Mouse (Mus musculus) liver, adult 2 months (tissue): ENCODE results near the gene Gm10518.

Experiments used
- CTCF ChIP-seq: fragments of 200-500 bp; IDR thresholded peaks from 2 replicates; pipeline ENCODE4 v1.5.1; 2011; ENCODE audit warnings: low read depth, low read length, control low read depth
- POLR2A ChIP-seq: fragments of 200-500 bp; IDR thresholded peaks from 2 replicates; pipeline ENCODE4 v1.6.1; 2011; ENCODE audit warnings: low read length, control low read depth; ENCODE audit not compliant: insufficient read depth; ENCODE audit errors: extremely low read depth

DNA sequence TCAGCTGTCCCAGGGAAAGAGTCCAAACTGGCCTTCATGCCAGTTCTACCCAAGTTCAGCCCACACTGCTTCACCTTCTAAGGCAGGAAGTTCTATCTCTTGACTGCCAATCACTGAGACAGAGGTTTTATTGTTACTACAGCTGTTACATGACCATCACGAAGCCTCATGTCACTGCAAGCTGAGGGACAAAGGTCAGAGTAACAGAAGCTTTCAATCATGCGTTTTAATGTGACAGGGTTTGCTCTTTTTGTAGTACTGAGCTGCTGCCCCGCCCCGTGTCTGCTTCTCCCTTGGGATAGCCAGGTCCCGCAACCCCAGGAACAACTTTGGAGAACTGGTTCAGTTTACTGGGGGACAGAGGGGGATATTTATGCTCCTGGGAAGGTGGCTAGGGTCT is 21.4 kb downstream of the Gm10518 start:
- TF ChIP-seq CTCF (no peak), POLR2A (no peak)
